Mouse (Mus musculus) ZHBTc4 (cell line): Measurements from ENCODE around the gene Pkib.

Experiments used
- DNase-seq: peaks from one replicate; pipeline ENCODE4 v3.0.0-alpha.2; 2011; ENCODE audit warnings: low read depth, low spot score

Gene Pkib

GRCm38 (mm10) chr10:57740733-57741132 is 109.0 kb downstream of the Pkib start:
- DNase-seq, result no peak

- no peak for DNase-seq
Measured at GRCm38 (mm10) chr10:57741351-57741750, 109.6 kb downstream of the Pkib start.

- no peak for DNase-seq
Measured at GRCm38 (mm10) chr10:57743045-57743444, 111.3 kb downstream of the Pkib start.

- DNase-seq, result peak; percentile 74
Measured at GRCm38 (mm10) chr10:57743606-57744016, 111.8 kb downstream of the Pkib start.

- DNase-seq, result no peak
Measured at GRCm38 (mm10) chr10:57744128-57744765, 112.5 kb downstream of the Pkib start.

GRCm38 (mm10) chr10:57745452-57745851 is 113.7 kb downstream of the Pkib start:
- DNase-seq, result no peak

GRCm38 (mm10) chr10:57747127-57747526 is 115.3 kb downstream of the Pkib start:
- DNase-seq, result no peak

- no peak for DNase-seq
Measured at GRCm38 (mm10) chr10:57753343-57753742, 121.6 kb downstream of the Pkib start.

GRCm38 (mm10) chr10:57755201-57755736 is 123.5 kb downstream of the Pkib start:
- no peak for DNase-seq

GRCm38 (mm10) chr10:57758999-57759398 is 127.2 kb downstream of the Pkib start:
- no peak for DNase-seq

GRCm38 (mm10) chr10:57760694-57761093 is 128.9 kb downstream of the Pkib start:
- DNase-seq, result no peak

GRCm38 (mm10) chr10:57763044-57763443 is 131.3 kb downstream of the Pkib start:
- DNase-seq, result peak; percentile 9

- DNase-seq, result no peak
Measured at GRCm38 (mm10) chr10:57783289-57784130, 151.7 kb downstream of the Pkib start.

GRCm38 (mm10) chr10:57784131-57784875 is 152.5 kb downstream of the Pkib start:
- DNase-seq, result peak; percentile 32

- no peak for DNase-seq
Measured at GRCm38 (mm10) chr10:57784876-57785150, 153.0 kb downstream of the Pkib start, which contains the start of gene Fabp7. Gene Fabp7, plus strand, starts transcription at chr10:57784881.

- DNase-seq, result no peak
Measured at GRCm38 (mm10) chr10:57785552-57785951, 153.8 kb downstream of the Pkib start.
